Mouse (Mus musculus) CH12.LX (cell line): ENCODE data around the gene Anxa3. TPM values are rescaled to one million over a fixed set of nuclear protein-coding genes. Genes with fewer than 3 reads are reported as not detected.

Experiments
- DNase-seq: peaks from one replicate; pipeline ENCODE4 v3.0.0-alpha.2; 2013; ENCODE audit errors: extremely low read depth
- H3K27ac ChIP-seq: 2 replicates; pipeline ENCODE4 v1.5.1; 2012; ENCODE audit warnings: low read depth, mild to moderate bottlenecking, control low read depth, moderate library complexity; ENCODE audit not compliant: insufficient read depth
- H3K27me3 ChIP-seq: replicated peaks from 2 replicates; pipeline ENCODE3; 2012; ENCODE audit warnings: inconsistent platforms
- H3K36me3 ChIP-seq, 2 experiments: replicated peaks in 1 of 2; 2 replicates each; pipeline versions ENCODE3 to v1.6.1; 2012; ENCODE audit warnings: inconsistent platforms in 1 of 2, low read length in 1 of 2, mild to moderate bottlenecking in 1 of 2, mixed read lengths in 1 of 2, moderate library complexity in 1 of 2; ENCODE audit not compliant: control insufficient read depth in 1 of 2, insufficient read depth in 1 of 2
- H3K4me1 ChIP-seq, 2 experiments: 2 replicates each; pipeline ENCODE4 v1.6.1; 2012; ENCODE audit warnings: inconsistent platforms in 1 of 2, moderate library complexity in 1 of 2; ENCODE audit not compliant: insufficient read depth in 2 of 2, control insufficient read depth in 1 of 2
- H3K4me2 ChIP-seq: 2 replicates; pipeline ENCODE4 v1.6.1; 2012; ENCODE audit warnings: low read depth, mild to moderate bottlenecking, control low read depth; ENCODE audit not compliant: poor library complexity, insufficient read depth, severe bottlenecking
- H3K4me3 ChIP-seq, 3 experiments: fragments of 150-350 bp in 1 of 3; sonication (generic) in 1 of 3; replicated peaks in 1 of 3; 2 replicates each; pipeline versions ENCODE3 to v1.5.1; 2011 to 2012; ENCODE audit warnings: low read depth in 2 of 3, low read length in 2 of 3, mild to moderate bottlenecking in 2 of 3, moderate library complexity in 2 of 3, control low read depth in 1 of 3, improper control_type of control experiment in 1 of 3, inconsistent platforms in 1 of 3, mixed read lengths in 1 of 3; ENCODE audit not compliant: poor library complexity in 1 of 3
- H3K79me2 ChIP-seq: replicated peaks from 2 replicates; pipeline ENCODE4 v1.6.1; 2012; ENCODE audit warnings: mild to moderate bottlenecking, moderate library complexity; ENCODE audit not compliant: control insufficient read depth, poor library complexity, insufficient read depth, severe bottlenecking; ENCODE audit errors: extremely low read depth
- H3K9ac ChIP-seq: 2 replicates; pipeline ENCODE4 v1.6.1; 2012; ENCODE audit warnings: low read depth, mild to moderate bottlenecking, control low read depth, moderate library complexity; ENCODE audit not compliant: insufficient read depth
- H3K9me3 ChIP-seq: replicated peaks from 2 replicates; pipeline ENCODE3; 2012; ENCODE audit warnings: low read length, inconsistent platforms, mixed read lengths
- BHLHE40 ChIP-seq: IDR thresholded peaks from 2 replicates; pipeline ENCODE4 v1.6.1; 2011; ENCODE audit warnings: mild to moderate bottlenecking, low read depth, low read length, improper control_type of control experiment
- CHD1 ChIP-seq: IDR thresholded peaks from 2 replicates; pipeline ENCODE4 v1.6.1; 2012; ENCODE audit warnings: low read depth, low read length, improper control_type of control experiment, inconsistent platforms
- E2F4 ChIP-seq: IDR thresholded peaks from 2 replicates; pipeline ENCODE4 v1.6.1; 2011; ENCODE audit warnings: low read depth, low read length, improper control_type of control experiment; ENCODE audit not compliant: insufficient replicate concordance
- ELF1 ChIP-seq: IDR thresholded peaks from 2 replicates; pipeline ENCODE4 v1.6.1; 2014; ENCODE audit warnings: low read depth, mild to moderate bottlenecking, inconsistent platforms, low read length, improper control_type of control experiment
- HCFC1 ChIP-seq: IDR thresholded peaks from 2 replicates; pipeline ENCODE4 v1.6.1; 2012; ENCODE audit warnings: low read depth, mild to moderate bottlenecking, inconsistent platforms, low read length, improper control_type of control experiment
- IRF4 ChIP-seq: IDR thresholded peaks from 2 replicates; pipeline ENCODE4 v1.6.1; 2014; ENCODE audit warnings: low read depth, mild to moderate bottlenecking, inconsistent platforms, low read length, improper control_type of control experiment
- JUN ChIP-seq: IDR thresholded peaks from 2 replicates; pipeline ENCODE4 v1.6.1; 2011; ENCODE audit warnings: low read depth, mild to moderate bottlenecking, low read length, improper control_type of control experiment, moderate library complexity; ENCODE audit not compliant: insufficient read depth
- MAFK ChIP-seq: IDR thresholded peaks from 2 replicates; pipeline ENCODE4 v1.6.1; 2011; ENCODE audit warnings: low read length, improper control_type of control experiment; ENCODE audit not compliant: insufficient replicate concordance
- MEF2A ChIP-seq: IDR thresholded peaks from 2 replicates; pipeline ENCODE4 v1.6.1; 2014; ENCODE audit warnings: low read depth, mild to moderate bottlenecking, inconsistent platforms, low read length, improper control_type of control experiment, borderline replicate concordance
- MYC ChIP-seq: IDR thresholded peaks from 2 replicates; pipeline ENCODE4 v1.6.1; 2011; ENCODE audit warnings: low read depth, mild to moderate bottlenecking, improper control_type of control experiment, low read length
- NELFE ChIP-seq: IDR thresholded peaks from 2 replicates; pipeline ENCODE4 v1.6.1; 2011; ENCODE audit warnings: low read depth, low read length, improper control_type of control experiment
- NRF1 ChIP-seq: IDR thresholded peaks from 2 replicates; pipeline ENCODE4 v1.6.1; 2014; ENCODE audit warnings: low read depth, mild to moderate bottlenecking, inconsistent platforms, low read length, improper control_type of control experiment, moderate library complexity
- POLR2AphosphoS2 ChIP-seq: IDR thresholded peaks from 2 replicates; pipeline ENCODE4 v1.6.1; 2011; ENCODE audit warnings: low read depth, low read length, improper control_type of control experiment
- TBP ChIP-seq: conservative IDR thresholded peaks from 2 replicates; pipeline ENCODE4 v1.6.1; 2011; ENCODE audit warnings: low read depth, low read length, improper control_type of control experiment
- TCF12 ChIP-seq: IDR thresholded peaks from 2 replicates; pipeline ENCODE4 v1.6.1; 2014; ENCODE audit warnings: low read depth, mild to moderate bottlenecking, inconsistent platforms, low read length, improper control_type of control experiment
- UBTF ChIP-seq: IDR thresholded peaks from 2 replicates; pipeline ENCODE4 v1.6.1; 2012; ENCODE audit warnings: low read depth, mild to moderate bottlenecking, inconsistent platforms, low read length, improper control_type of control experiment, moderate library complexity
- ZMIZ1 ChIP-seq: IDR thresholded peaks from 2 replicates; pipeline ENCODE4 v1.6.1; 2012; ENCODE audit warnings: low read depth, mild to moderate bottlenecking, inconsistent platforms, low read length, improper control_type of control experiment
- dilution Hi-C: fragments of 300-500 bp; cut with MboI; formaldehyde crosslinking; loops from 2 replicates; pipeline ENCODE4 v1.14.3; 2020; ENCODE audit warnings: low sequenced_read_pairs; ENCODE audit not compliant: extremely low pct_unique_long_range_greater_than_20kb, extremely low pct_ligation_motif_present
- in situ Hi-C: fragments of 300-500 bp; cut with MboI; formaldehyde crosslinking; loops from 3 replicates; pipeline ENCODE4 v1.14.3; 2019; ENCODE audit warnings: low sequenced_read_pairs, low pct_ligation_motif_present, low pct_unique_long_range_greater_than_20kb, mixed read lengths
- polyA plus RNA-seq: library from polyadenylated mRNA; unstranded; fragments of >175 nt; gene quantifications from 2 replicates; pipeline ENCODE4 v1.2.1, GENCODE M21; 2012; ENCODE audit warnings: low read depth; ENCODE audit not compliant: insufficient read length
- total RNA-seq, 2 experiments: library from RNA; depleted of rRNA; stranded (reverse); fragments of 300-350 nt in 1 of 2; fragments of >200 nt in 1 of 2; gene quantifications; 2 replicates each; pipeline ENCODE4 v1.2.3; 2012 to 2014

Anxa3 gene
- total and polyA plus RNA-seq, 3 experiments: 1.4 TPM; not detected in 2

DNA sequence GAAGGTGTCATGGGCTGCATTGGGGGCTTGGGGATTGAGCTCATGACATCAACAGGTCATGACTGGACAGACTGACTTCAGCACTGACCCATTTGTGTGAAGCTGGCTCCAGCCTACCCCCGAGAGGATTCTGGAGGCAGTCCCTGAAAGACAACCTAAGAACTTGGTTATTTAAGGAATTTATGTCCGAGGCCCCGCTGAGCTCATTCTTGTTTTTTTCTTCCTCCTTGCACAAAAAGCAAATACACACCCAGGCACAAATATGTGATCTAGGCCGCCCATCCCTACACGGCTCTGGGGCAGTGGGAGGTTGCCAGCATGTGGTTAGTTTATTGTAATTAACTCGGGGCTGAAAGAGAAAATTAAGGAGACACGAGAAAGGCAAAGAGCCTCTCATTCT lies 9.0 kb downstream of the Anxa3 start:
- dilution Hi-C loops: no loop called here
- H3K27me3 ChIP-seq: no peaks in the 10 kb centered on the region
- no peak overlapping the region for H3K27ac ChIP-seq
- H3K9ac ChIP-seq: no peak overlapping the region
- H3K79me2 ChIP-seq: no peaks in the 10 kb centered on the region
- no peak overlapping the region for H3K4me2 ChIP-seq
- no peak overlapping the region for H3K4me3 ChIP-seq
- H3K4me1 ChIP-seq: peaks cover 2 to 9% of the 10 kb centered on the region in 2 experiments; a peak in 3 of 4 replicates
- H3K36me3 ChIP-seq: no peaks in the 10 kb centered on the region
- DNase-seq: no peak
- in situ Hi-C loops: no loop called here
- H3K9me3 ChIP-seq: no peaks in the 10 kb centered on the region
- TF ChIP-seq HCFC1 (no peak), BHLHE40 (no peak), NRF1 (no peak), IRF4 (no peak), CHD1 (no peak), UBTF (no peak), E2F4 (no peak), ELF1 (no peak), MEF2A (no peak), JUN (no peak), NELFE (no peak), POLR2AphosphoS2 (no peak), ZMIZ1 (no peak)
- TF ChIP-seq, all 38 proteins: peak for 0

DNA sequence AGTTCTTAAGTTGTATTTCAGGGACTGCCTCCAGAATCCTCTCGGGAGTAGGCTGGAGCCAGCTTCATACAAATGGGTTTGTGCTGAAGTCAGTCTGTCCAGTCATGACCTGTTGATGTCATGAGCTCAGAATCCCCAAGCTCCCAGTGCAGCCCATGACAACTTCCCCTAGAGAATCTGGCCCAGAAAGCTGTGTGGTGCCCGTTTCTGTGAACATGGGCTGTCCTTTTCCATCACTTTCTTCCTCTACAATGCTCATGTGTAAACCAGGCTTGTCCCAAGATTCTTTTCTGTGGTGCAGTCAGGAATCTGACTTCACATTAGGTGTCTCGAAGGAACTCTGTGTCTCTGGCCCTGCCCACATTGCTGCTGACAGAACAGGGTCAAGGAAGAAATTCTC lies 10.0 kb downstream of the Anxa3 start:
- Histone ChIP-seq H3K36me3 (no peaks in the 10 kb centered on the region), H3K4me2 (no peak overlapping the region)

DNA sequence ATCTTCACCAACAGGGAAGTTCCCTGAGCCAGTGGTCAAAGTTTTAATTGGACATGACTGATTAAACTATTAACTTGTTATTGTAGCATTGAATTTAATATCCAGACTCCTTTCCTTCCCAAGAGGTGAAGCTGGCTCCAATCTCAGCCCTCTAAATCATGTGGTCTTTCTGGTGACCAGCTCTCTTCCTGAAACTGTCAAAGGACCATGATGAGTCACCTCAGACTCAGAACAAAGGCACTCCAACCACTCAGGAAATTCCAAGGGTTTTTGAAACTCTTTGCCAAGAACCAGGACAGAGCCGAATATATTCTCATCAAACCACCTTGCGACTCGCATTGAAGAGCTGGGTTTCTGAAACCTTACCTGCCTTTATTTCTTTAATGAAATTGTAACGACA lies 11.2 kb downstream of the Anxa3 start:
- peaks cover 2 to 9% of the 10 kb centered on the region in 2 experiments; a peak in 3 of 4 replicates for H3K4me1 ChIP-seq
- no peak for DNase-seq
- no peaks in the 10 kb centered on the region for H3K36me3 ChIP-seq
- H3K4me3 ChIP-seq: no peak overlapping the region
- H3K79me2 ChIP-seq: no peaks in the 10 kb centered on the region
- H3K27me3 ChIP-seq: no peaks in the 10 kb centered on the region
- H3K9ac ChIP-seq: no peak overlapping the region
- dilution Hi-C loops: no loop called here
- no peak overlapping the region for H3K27ac ChIP-seq
- no peak for TF ChIP-seq TCF12
- TF ChIP-seq TBP: no peak
- no peak for TF ChIP-seq MEF2A
- TF ChIP-seq JUN: no peak
- no peak for TF ChIP-seq MYC
- TF ChIP-seq IRF4: no peak; the same call in 1 of the 2 replicates
- in situ Hi-C loops: no loop called here
- no peak overlapping the region for H3K4me2 ChIP-seq
- H3K9me3 ChIP-seq: no peaks in the 10 kb centered on the region

More for the DNA sequence above, 10.0 kb downstream of the Anxa3 start:
- H3K27ac ChIP-seq: no peak overlapping the region
- no peak overlapping the region for H3K4me3 ChIP-seq
- no peak overlapping the region for H3K9ac ChIP-seq
- H3K4me1 ChIP-seq: peaks cover 2 to 9% of the 10 kb centered on the region in 2 experiments; a peak in 3 of 4 replicates
- H3K27me3 ChIP-seq: no peaks in the 10 kb centered on the region
- H3K9me3 ChIP-seq: no peaks in the 10 kb centered on the region
- peak; percentile 9 for DNase-seq
- in situ Hi-C loops (no loop called here), dilution Hi-C loops (no loop called here)
- TF ChIP-seq MAFK: no peak
- TF ChIP-seq POLR2AphosphoS2: no peak
- no peaks in the 10 kb centered on the region for H3K79me2 ChIP-seq
